Mouse (Mus musculus): Measurements from ENCODE around the gene Sptb.

GRCm38 (mm10) chr12:76645222-76646110 is 64.9 kb downstream of the Sptb start:
- TF ChIP-seq CTCF (IDR thresholded peaks at IDR 0.05; ENCODE audit: insufficient read depth, low read depth, low read length) (no peak), POLR2A (IDR thresholded peaks at IDR 0.05; ENCODE audit: insufficient read depth, low read depth, low read length) (no peak)

Measured in olfactory bulb, adult 2 months (tissue).